Mouse (Mus musculus): Measurements from ENCODE around the gene Trpm3.

Trpm3 gene

DNA sequence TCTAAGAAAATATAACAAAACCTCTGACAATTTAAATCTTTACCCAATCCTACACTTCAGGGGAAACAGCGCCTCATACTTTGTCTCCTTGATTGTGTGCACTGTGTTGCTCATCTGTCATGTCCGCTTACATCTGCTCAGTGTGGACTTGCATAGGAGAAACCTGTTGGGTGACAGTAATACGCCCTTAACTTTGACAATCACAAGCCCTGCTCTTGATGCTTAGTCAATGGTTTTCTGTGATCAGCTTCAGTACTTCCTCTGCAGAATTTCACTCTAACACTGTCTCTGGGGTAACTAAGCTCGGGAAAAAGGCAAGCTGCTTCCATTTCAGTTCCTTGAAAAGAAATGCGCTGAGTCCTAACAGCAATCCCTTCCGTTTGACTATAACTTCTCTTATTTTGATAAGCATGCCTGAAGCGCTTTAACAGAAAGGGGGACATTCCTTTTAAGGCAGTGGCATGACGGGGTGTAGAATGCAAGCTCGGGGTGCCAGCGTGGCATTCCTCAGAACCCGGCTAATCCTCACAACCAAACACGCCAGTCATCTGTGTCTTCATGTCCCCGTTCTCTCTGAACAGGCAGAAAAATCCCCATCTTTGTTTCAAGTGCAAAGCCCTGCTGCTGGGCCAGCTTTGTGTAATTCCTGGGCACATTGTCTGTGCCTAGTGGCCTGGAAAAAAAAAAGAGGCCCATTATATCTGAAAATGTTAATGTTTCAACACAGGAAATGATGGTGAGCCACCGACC is 517.8 kb downstream of the Trpm3 start:
- DNase-seq: no peak

DNA sequence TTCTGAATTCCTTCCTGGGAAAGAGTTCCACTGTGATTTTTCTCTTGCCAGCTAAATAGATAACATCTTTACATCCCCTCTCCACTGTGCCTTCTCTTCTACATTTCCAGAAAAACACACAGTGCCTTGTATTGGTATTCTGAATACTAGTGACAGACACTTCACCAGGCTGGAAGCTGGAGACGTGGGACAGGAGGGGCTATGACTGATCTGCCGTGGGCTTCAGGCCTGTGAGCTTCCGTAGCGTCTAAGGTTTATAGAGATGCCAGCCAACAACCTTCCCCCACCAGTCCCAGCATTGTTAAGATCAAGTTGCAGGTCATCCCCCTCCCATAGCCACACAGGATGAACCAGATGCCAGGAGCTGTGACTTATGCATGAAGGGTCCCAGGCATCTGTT is 518.4 kb downstream of the Trpm3 start:
- no peak for DNase-seq

DNA sequence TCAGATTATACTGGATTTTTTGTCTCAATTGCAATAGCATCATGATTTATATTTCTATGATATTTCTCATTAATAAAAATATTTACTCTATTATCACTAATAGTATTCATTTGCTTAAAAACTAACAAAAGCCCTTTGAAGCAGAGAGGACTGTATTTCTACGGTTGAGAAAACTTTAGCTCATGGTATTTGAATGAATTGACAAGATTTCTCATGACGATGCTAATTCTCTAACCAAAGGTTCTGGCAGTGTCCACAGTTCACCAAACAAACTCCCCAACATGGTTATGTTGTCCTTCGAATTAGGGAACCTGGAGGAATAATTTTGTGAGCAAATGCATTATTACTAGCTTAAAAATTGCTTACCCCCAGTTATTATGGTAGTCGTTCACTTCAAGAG is 526.6 kb downstream of the Trpm3 start:
- DNase-seq: no peak

DNA sequence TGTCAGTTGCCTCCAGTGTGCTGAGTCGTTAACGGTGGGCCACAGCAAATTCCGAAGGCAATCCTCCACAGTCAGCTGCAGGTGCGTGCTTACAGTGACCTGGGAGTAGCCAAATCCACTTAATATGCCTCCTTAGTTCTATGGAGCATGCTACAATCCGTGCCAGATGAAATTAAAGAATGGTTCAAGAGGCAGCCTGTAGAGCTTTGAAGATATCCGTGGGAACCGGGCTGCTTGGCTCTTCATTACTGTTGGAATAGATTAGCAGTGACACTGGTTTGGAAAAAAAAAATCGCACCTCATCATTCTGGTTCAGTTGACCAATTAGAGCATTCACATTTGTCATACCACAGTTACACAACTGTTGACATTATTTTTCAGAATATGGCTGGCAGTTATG is 531.4 kb downstream of the Trpm3 start:
- DNase-seq: peak; percentile 59 to 61

GRCm38 (mm10) chr19:22672892-22673291 is 534.0 kb downstream of the Trpm3 start:
- DNase-seq: no peak

DNA sequence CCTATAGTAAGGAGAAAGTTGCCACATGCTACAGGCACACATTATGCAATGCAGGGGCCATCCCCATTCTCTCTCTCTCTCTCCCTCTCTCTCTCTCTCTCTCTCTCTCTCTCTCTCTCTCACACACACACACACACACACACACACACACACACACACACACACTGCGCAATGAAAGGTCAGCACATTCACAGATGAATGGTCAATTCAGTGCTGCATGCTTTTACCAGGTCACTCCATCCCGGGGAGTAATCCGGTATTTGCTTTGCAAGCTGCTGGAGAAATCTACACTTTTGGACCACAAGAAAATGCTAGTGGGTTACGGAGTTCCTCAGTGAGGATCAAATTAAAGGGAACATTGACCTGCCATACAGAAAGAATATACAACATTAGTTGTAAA is 537.4 kb downstream of the Trpm3 start:
- peak; percentile 10 to 17 for DNase-seq

DNA sequence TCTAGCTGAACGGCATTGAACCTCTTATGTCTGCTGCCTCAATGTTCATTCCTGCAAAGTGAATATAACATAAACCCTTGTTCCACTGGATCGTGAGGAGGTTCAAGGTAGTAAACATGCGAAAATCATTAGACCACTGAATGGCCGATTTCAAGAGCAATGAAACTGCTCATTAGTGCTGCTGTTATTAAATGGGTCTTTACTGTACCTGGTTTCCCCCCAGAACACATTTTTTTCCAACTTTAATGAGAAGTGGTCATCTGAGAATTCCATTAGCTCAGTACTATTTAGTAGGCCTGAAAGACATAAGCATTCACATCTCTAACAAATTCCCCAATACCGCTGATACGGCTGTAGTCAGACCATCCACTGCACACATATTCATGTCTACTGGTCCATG is 543.4 kb downstream of the Trpm3 start:
- DNase-seq: no peak

DNA sequence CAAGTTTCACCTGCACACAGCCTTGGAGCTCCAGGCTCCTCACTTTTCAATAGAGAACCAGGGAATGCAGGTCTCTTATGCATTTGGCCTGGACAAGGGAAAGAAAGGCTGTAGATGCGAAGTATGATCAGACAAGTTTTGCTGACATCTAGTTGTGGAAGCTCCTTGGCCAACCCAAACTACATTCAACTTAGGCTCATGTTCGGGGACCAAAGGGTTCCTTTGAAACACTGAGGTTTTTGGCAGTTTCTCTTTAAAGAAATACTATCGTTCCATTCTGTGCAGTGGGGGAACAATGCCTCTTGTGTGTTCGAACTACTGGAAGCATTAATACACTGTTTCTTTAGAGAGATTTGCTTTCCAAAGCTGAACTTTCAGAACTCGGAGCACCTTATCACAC is 553.1 kb downstream of the Trpm3 start:
- no peak for DNase-seq

DNA sequence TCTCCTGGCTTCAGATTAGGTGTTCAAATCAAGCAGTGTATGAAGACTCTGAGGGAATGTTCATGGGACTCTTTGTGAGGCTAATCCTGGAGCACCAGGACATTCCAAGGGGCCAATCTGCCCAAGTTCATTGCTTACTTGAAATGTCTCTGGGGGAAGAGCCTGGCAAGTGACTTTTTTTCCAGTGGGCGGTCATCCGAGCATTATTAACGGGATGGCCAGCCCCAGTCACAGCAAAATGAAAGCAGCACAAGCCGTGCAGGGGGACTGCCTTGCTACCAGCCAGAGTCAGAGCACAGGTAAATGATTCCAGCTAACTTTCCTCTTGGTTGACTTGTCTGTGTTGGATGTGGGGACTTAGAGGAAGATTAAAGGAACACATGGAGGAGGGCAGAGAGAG is 553.7 kb downstream of the Trpm3 start:
- DNase-seq: peak in 1 of 2 experiments; percentile 29

GRCm38 (mm10) chr19:22692956-22693355 is 554.1 kb downstream of the Trpm3 start:
- no peak for DNase-seq

DNA sequence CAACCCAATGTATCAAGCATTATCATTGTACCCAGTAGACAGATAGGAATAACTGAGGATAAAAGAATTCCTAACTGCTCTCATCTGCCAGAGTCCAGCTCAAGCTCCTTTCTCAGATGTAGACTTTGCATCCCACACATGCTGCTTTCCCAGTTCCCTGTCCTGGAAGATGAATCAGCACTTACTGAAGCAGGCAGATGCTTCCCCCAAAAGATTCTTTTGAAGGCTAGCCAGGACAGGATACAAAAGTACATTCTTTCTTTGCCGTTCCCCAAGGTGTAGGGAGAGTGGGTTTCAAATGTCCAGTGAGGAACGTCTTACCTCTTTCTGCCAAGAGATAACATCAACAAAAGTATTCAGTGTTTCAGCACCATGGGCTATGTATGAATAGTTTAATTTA is 556.6 kb downstream of the Trpm3 start:
- no peak for DNase-seq

- no peak for DNase-seq
Observed at GRCm38 (mm10) chr19:22698737-22699136, 559.9 kb downstream of the Trpm3 start.

GRCm38 (mm10) chr19:22700871-22701651 is 562.2 kb downstream of the Trpm3 start:
- DNase-seq: peak in 1 of 2 experiments; percentile 36

- DNase-seq: no peak
Observed at GRCm38 (mm10) chr19:22703876-22704275, 565.0 kb downstream of the Trpm3 start.

DNA sequence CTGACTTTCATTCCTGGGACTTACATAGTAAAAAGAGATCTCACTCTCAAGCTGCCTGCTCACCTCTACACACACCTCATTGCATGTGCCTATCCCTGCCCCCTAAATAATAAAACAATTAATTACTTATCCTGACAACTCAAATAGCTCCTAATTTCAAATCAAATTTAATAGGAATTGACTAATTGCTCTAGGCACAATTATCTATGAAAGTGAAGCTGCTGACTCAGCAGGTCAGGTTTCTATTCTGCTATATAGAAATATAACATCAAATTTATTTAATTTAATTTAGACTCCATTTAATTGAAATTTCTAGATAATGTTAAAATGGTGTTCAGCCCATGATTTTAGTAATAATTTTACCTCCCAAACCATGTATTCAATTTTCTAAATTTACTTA is 566.6 kb downstream of the Trpm3 start:
- DNase-seq: no peak

DNA sequence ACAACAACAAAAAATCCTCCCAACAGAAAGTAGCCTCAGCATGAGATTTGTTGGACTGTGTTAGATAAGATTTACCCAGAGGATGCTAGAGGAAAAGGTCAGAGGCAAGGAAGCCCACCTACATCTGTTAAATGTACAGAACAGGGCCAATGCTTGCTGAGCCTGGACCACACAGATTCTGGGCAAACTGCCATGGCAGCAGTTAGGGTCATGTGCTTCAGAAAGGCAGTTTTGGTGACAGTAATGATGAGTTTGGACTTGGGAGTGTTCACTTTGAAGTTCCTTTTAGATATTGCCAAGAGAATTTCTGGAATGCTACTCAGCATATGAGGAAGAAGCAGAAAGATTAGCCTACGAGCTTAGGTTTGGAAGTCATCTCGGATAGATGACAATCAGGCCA is 580.2 kb downstream of the Trpm3 start:
- DNase-seq: peak; percentile 71 to 76

DNA sequence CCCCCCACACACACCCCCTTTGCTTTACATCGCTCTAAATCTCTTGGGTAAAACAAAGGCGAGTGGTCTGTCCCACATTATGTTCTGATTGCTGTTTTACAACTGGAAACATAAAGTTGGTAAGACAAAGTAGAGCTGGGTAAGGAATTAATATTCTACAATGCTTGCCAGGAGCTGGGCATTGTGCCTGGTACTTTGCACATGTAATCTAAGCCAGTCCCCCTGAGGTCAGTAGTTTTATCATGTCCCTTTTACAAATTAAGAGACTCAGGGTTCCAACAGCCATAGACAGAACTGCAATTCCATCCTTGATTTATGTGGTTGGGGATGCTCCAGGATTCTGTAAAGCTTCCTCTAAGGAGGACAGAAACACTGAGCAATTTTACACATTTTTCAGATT is 591.0 kb downstream of the Trpm3 start:
- peak; percentile 39 to 61 for DNase-seq

DNA sequence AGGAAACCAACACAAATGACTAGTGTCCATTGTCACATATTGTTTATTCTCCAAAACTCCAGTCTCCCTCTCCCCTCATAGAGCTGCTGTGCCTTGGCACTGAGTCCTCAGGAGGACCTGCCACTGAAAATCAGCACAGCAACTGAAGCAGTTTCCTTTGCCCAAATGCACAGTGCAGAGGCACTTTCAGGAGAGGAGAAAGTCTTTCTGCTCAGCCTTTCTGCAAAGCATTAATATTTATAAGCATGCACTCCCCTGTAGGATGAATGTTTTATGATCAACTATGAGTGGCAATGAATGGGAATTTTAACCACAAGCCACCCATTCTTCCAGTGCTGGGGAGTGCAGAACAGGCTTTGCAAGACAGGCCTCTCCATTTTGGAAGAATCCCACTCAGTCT is 592.1 kb downstream of the Trpm3 start:
- no peak for DNase-seq

GRCm38 (mm10) chr19:22736870-22737269 is 598.0 kb downstream of the Trpm3 start:
- DNase-seq: no peak

DNA sequence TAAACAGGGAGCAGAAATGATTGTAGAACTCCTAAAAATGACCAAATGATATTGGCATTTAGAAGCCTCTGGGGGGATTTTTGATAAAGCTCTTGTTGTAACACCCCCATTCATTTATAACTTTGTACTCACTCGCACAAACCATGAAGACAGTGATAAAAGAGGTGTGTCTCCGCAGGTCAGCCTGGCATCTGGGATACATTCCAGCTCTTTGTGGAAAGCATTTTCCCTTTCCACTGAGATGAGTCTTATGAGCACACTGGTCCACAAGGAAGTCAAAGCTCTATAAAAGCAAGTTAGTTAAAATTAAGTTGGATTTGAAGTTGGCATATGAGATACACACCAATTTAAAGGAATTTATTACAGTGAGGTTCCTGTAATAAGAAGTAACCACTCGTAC is 600.4 kb downstream of the Trpm3 start:
- DNase-seq: peak in 1 of 2 experiments; percentile 33

DNA sequence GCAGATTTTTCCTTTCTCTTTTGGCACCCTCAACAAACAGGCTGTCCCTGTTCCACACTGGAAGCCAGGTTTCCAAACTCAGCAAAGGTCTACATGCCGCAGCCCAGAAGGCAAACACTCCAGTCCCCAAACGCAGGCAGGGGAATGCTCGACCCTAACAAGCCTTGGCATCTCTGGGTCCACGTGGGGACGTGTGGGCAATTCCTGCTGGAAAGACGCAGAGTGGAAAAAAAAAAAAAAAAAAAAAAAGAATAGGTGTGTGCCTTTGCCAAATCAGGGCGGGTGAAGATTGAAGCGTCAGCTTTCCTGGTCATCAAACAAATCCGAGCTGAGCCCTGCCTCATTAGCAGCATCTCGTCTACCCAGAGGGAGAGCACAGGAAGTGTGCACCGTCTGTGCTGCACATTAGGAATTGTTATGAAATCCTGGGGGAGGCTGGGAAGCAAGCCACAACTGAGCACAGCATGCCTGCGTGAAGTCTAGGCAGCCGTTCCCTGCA is 614.5 kb downstream of the Trpm3 start:
- DNase-seq: peak; percentile 75 to 83

DNA sequence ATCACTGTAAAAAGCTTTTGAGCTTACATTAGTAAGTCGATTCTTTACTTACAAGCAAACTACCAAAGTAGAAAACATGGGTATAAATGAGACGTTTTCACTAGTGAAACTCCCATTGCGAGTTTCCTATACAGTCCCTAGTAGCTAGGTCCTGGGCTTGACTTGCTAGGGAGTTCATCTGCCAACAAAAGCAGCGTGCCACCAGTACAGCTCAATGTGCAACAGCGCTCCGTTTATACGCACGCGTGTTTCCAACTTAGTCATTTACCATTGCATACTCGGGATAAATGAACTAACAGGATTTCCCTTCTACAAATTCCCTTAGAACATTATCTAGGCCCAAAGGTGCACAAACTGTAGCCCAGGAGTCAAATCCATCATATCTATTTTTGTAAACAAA is 615.2 kb downstream of the Trpm3 start:
- peak; percentile 51 to 54 for DNase-seq

DNA sequence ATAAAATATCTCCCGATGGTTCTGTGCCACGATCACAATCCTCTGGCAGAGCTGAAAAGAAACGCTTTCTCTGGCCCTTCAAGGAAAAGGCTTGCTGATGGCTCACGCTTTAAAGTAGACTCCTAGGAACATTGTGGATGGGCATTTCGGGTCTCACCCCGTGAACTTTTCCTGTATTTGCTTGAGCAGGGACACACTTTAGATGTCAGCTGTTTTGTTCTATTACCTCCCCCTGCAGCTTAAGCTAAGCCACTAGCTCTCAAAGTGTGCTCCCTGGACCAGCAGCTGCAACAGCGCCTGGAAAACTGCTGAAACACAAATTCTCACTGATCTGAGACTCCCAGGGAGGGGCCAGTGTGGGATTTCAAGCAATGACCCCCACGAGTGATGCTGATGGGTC is 615.7 kb downstream of the Trpm3 start:
- DNase-seq: peak in 1 of 2 experiments; percentile 14

DNA sequence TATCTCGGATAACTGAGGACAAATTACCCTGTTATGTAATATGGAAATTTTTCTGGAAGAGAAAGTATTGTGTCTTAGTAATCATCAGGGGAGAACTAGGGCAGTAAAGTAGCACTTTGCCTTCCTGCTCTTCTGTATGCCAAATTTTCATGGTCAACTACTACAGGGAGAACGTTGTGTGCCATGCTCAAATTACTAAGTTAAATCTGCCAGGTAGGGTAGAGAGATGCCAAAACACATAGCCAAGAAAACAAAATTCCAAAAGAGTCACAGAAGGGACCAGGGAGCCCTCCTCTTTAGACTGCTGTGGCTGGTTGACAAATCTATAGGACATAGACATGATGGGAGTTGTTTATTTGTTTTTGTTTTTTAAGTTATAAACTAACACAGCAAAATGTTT is 619.6 kb downstream of the Trpm3 start:
- DNase-seq: no peak
